Mouse (Mus musculus): ENCODE measurements around the gene Cyp2t4. TPM values are rescaled to one million over a fixed set of nuclear protein-coding genes. Genes with fewer than 3 reads are reported as not detected.

Gene Cyp2t4
- polyA plus RNA-seq, 1 experiment from 2014 or later, result 0.09 TPM

GRCm38 (mm10) chr7:27174896-27175295 lies 21.4 kb downstream of the Cyp2t4 start:
- Histone ChIP-seq H3K4me3 (no peak overlapping the region), H3K4me1 (peaks cover 15% of the 10 kb centered on the region), H3K27me3 (replicated peaks; ENCODE audit: low read depth, poor library complexity, severe bottlenecking) (no peaks in the 10 kb centered on the region), H3K36me3 (replicated peaks) (peaks cover 45% of the 10 kb centered on the region), H3K9me3 (no peaks in the 10 kb centered on the region), H3K27ac (replicated peaks) (no peak overlapping the region)
- no peak for DNase-seq (ENCODE audit: low spot score)
- WGBS, result 93% methylated on average over 7 of the region's 7 CpGs

- Histone ChIP-seq H3K4me1 (peaks cover 15% of the 10 kb centered on the region), H3K27ac (replicated peaks) (peak overlapping the region; percentile 91), H3K27me3 (replicated peaks; ENCODE audit: low read depth, poor library complexity, severe bottlenecking) (no peaks in the 10 kb centered on the region), H3K9me3 (no peaks in the 10 kb centered on the region), H3K36me3 (replicated peaks) (peaks cover 32% of the 10 kb centered on the region), H3K4me3 (peak overlapping the region; percentile 79)
- WGBS, result 23% methylated on average over 4 of the region's 4 CpGs
- DNase-seq (ENCODE audit: low spot score), result no peak
Observed at GRCm38 (mm10) chr7:27177942-27178323, 24.4 kb downstream of the Cyp2t4 start.

- H3K4me1 ChIP-seq, result peaks cover 15% of the 10 kb centered on the region
- DNase-seq (ENCODE audit: low spot score), result peak; percentile 99
- peaks cover 33% of the 10 kb centered on the region for H3K36me3 ChIP-seq (replicated peaks)
- H3K9me3 ChIP-seq, result no peaks in the 10 kb centered on the region
- H3K27ac ChIP-seq (replicated peaks), result peak within 1 kb of the TSS; percentile 91
- WGBS, result under 1% methylated on average over 53 of the region's 53 CpGs
- H3K27me3 ChIP-seq (replicated peaks; ENCODE audit: low read depth, poor library complexity, severe bottlenecking), result no peaks in the 10 kb centered on the region
- H3K4me3 ChIP-seq, result peak within 1 kb of the TSS; percentile 79
Observed at GRCm38 (mm10) chr7:27178324-27179216, 25.1 kb downstream of the Cyp2t4 start, which contains the start of gene Rab4b. TSS of gene Rab4b (minus strand) at chr7:27178896.

GRCm38 (mm10) chr7:27179217-27179918 lies 25.9 kb downstream of the Cyp2t4 start:
- DNase-seq (ENCODE audit: low spot score), result no peak
- peak overlapping the region; percentile 91 for H3K27ac ChIP-seq (replicated peaks)
- H3K4me1 ChIP-seq, result peaks cover 15% of the 10 kb centered on the region
- H3K4me3 ChIP-seq, result peak overlapping the region; percentile 79
- H3K36me3 ChIP-seq (replicated peaks), result peaks cover 30% of the 10 kb centered on the region
- no peaks in the 10 kb centered on the region for H3K9me3 ChIP-seq
- WGBS, result 49% methylated on average over 16 of the region's 16 CpGs
- no peaks in the 10 kb centered on the region for H3K27me3 ChIP-seq (replicated peaks; ENCODE audit: low read depth, poor library complexity, severe bottlenecking)

- no peak for DNase-seq (ENCODE audit: low spot score)
- Histone ChIP-seq H3K27ac (replicated peaks) (no peak overlapping the region), H3K36me3 (replicated peaks) (peaks cover 30% of the 10 kb centered on the region), H3K27me3 (replicated peaks; ENCODE audit: low read depth, poor library complexity, severe bottlenecking) (no peaks in the 10 kb centered on the region), H3K4me1 (peaks cover 15% of the 10 kb centered on the region), H3K4me3 (no peak overlapping the region), H3K9me3 (no peaks in the 10 kb centered on the region)
- 87% methylated on average over 5 of the region's 5 CpGs for WGBS
Observed at GRCm38 (mm10) chr7:27180036-27180435, 26.5 kb downstream of the Cyp2t4 start.

GRCm38 (mm10) chr7:27180837-27181695 lies 27.6 kb downstream of the Cyp2t4 start, which contains the start of the genes Gm21983 and Mia:
TSS of gene Gm21983 (minus strand) at chr7:27181086.
TSS of gene Mia (minus strand) at chr7:27181157.
- DNase-seq (ENCODE audit: low spot score), result no peak
- peaks cover 40% of the 10 kb centered on the region for H3K36me3 ChIP-seq (replicated peaks)
- H3K4me3 ChIP-seq, result no peak within 1 kb of the TSS
- no peaks in the 10 kb centered on the region for H3K27me3 ChIP-seq (replicated peaks; ENCODE audit: low read depth, poor library complexity, severe bottlenecking)
- H3K4me1 ChIP-seq, result peaks cover 15% of the 10 kb centered on the region
- WGBS, result 71% methylated on average over 14 of the region's 14 CpGs
- no peak within 1 kb of the TSS for H3K27ac ChIP-seq (replicated peaks)
- no peaks in the 10 kb centered on the region for H3K9me3 ChIP-seq

- Histone ChIP-seq H3K4me3 (no peak overlapping the region), H3K9me3 (no peaks in the 10 kb centered on the region), H3K4me1 (peaks cover 15% of the 10 kb centered on the region), H3K36me3 (replicated peaks) (peaks cover 54% of the 10 kb centered on the region), H3K27ac (replicated peaks) (no peak overlapping the region), H3K27me3 (replicated peaks; ENCODE audit: low read depth, poor library complexity, severe bottlenecking) (no peaks in the 10 kb centered on the region)
- 95% methylated on average over 1 of the region's 1 CpGs for WGBS
- no peak for DNase-seq (ENCODE audit: low spot score)
Observed at GRCm38 (mm10) chr7:27182498-27182897, 29.0 kb downstream of the Cyp2t4 start.

- DNase-seq (ENCODE audit: low spot score), result peak; percentile 71
- Histone ChIP-seq H3K4me3 (no peak overlapping the region), H3K36me3 (replicated peaks) (peaks cover 79% of the 10 kb centered on the region), H3K27ac (replicated peaks) (no peak overlapping the region), H3K27me3 (replicated peaks; ENCODE audit: low read depth, poor library complexity, severe bottlenecking) (no peaks in the 10 kb centered on the region), H3K9me3 (no peaks in the 10 kb centered on the region), H3K4me1 (no peaks in the 10 kb centered on the region)
- 76% methylated on average over 3 of the region's 3 CpGs for WGBS
Observed at GRCm38 (mm10) chr7:27184964-27185363, 31.4 kb downstream of the Cyp2t4 start.

GRCm38 (mm10) chr7:27185986-27186385 lies 32.5 kb downstream of the Cyp2t4 start:
- Histone ChIP-seq H3K4me1 (no peaks in the 10 kb centered on the region), H3K36me3 (replicated peaks) (peaks cover 87% of the 10 kb centered on the region), H3K9me3 (no peaks in the 10 kb centered on the region), H3K27ac (replicated peaks) (no peak overlapping the region), H3K4me3 (no peak overlapping the region), H3K27me3 (replicated peaks; ENCODE audit: low read depth, poor library complexity, severe bottlenecking) (no peaks in the 10 kb centered on the region)
- no peak for DNase-seq (ENCODE audit: low spot score)
- 95% methylated on average over 5 of the region's 5 CpGs for WGBS

- Histone ChIP-seq H3K4me3 (no peak overlapping the region), H3K27me3 (replicated peaks; ENCODE audit: low read depth, poor library complexity, severe bottlenecking) (no peaks in the 10 kb centered on the region), H3K36me3 (replicated peaks) (peaks cover 99% of the 10 kb centered on the region), H3K27ac (replicated peaks) (no peak overlapping the region), H3K4me1 (peaks cover 11% of the 10 kb centered on the region), H3K9me3 (no peaks in the 10 kb centered on the region)
- no peak for DNase-seq (ENCODE audit: low spot score)
- WGBS, result 97% methylated on average over 10 of the region's 10 CpGs
Observed at GRCm38 (mm10) chr7:27189271-27189931, 35.9 kb downstream of the Cyp2t4 start.

GRCm38 (mm10) chr7:27192434-27192833 lies 38.9 kb downstream of the Cyp2t4 start:
- no peaks in the 10 kb centered on the region for H3K27me3 ChIP-seq (replicated peaks; ENCODE audit: low read depth, poor library complexity, severe bottlenecking)
- WGBS, result 93% methylated on average over 5 of the region's 5 CpGs

More at GRCm38 (mm10) chr7:27192434-27192833, 38.9 kb downstream of the Cyp2t4 start:
- Histone ChIP-seq H3K4me3 (no peak overlapping the region), H3K36me3 (replicated peaks) (peaks cover 76% of the 10 kb centered on the region), H3K4me1 (peaks cover 23% of the 10 kb centered on the region), H3K9me3 (no peaks in the 10 kb centered on the region), H3K27ac (replicated peaks) (no peak overlapping the region)
- no peak for DNase-seq (ENCODE audit: low spot score)
